Mouse (Mus musculus) bone marrow, adult 2 months (tissue): Measurements from ENCODE around the gene Rnf34. TPM values are rescaled to one million over a fixed set of nuclear protein-coding genes. Genes with fewer than 3 reads are reported as not detected.

ENCODE experiments used
- H3K27ac ChIP-seq: fragments of 200-500 bp; 2 replicates; pipeline ENCODE4 v1.5.1; 2012; ENCODE audit warnings: low read depth, mild to moderate bottlenecking, control low read depth, inconsistent platforms, low read length; ENCODE audit not compliant: control insufficient read depth, poor library complexity, insufficient read depth
- H3K4me1 ChIP-seq: fragments of 200-500 bp; 2 replicates; pipeline ENCODE4 v1.6.1; 2011; ENCODE audit warnings: low read length; ENCODE audit not compliant: control insufficient read depth, insufficient read depth
- H3K4me3 ChIP-seq: fragments of 200-500 bp; replicated peaks from 2 replicates; pipeline ENCODE3; 2011; ENCODE audit warnings: mild to moderate bottlenecking, low read depth, low read length, control low read depth; ENCODE audit not compliant: control insufficient read depth
- CTCF ChIP-seq: fragments of 200-500 bp; IDR thresholded peaks from 2 replicates; pipeline ENCODE4 v1.5.1; 2011; ENCODE audit warnings: low read length, control low read depth; ENCODE audit not compliant: control insufficient read depth, insufficient read depth
- POLR2A ChIP-seq: fragments of 200-500 bp; IDR thresholded peaks from 2 replicates; pipeline ENCODE4 v1.6.1; 2011; ENCODE audit warnings: low read depth, mild to moderate bottlenecking, control low read depth, low read length, borderline replicate concordance; ENCODE audit not compliant: control insufficient read depth
- WGBS: fragments of 180-500 bp; shearing (Covaris S2); methylation state at CpG from one replicate; pipeline ENCODE4 v1.1.7; 2018; 5-methylcytosine and 5-hydroxymethylcytosine counted together
- polyA plus RNA-seq: library from polyadenylated mRNA; stranded (reverse); fragments of >200 nt; gene quantifications from 2 replicates; pipeline ENCODE4 v1.2.4, GENCODE M21; 2011; ENCODE audit warnings: low replicate concordance; ENCODE audit not compliant: missing spikeins, insufficient read depth, insufficient read length

Gene Rnf34
- polyA plus RNA-seq, 1 experiment, result 11.1 TPM

DNA sequence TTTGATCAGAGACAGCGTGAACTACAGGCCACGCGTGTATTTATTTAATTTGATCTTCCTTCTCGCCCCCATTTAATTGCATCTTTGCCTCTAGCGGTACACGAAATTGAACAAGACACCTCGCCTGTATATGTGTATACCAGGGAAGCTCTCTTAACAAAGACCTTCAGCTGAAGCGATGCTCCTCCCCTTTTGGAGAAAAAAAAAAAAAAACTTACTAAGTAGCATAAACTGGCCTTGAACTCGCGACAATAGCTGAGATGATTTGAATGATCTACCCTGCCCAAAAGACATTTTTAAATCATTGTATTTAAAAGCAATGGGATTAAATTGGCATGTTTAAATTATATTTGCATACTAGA lies 28.3 kb upstream of the Rnf34 start:
- peak overlapping the region; percentile 100 for H3K4me3 ChIP-seq
- TF ChIP-seq POLR2A (no peak), CTCF (no peak)
- H3K4me1 ChIP-seq, result peaks cover 1% of the 10 kb centered on the region
- H3K27ac ChIP-seq, result no peak overlapping the region
- WGBS, result under 1% methylated on average over 10 of the region's 10 CpGs

DNA sequence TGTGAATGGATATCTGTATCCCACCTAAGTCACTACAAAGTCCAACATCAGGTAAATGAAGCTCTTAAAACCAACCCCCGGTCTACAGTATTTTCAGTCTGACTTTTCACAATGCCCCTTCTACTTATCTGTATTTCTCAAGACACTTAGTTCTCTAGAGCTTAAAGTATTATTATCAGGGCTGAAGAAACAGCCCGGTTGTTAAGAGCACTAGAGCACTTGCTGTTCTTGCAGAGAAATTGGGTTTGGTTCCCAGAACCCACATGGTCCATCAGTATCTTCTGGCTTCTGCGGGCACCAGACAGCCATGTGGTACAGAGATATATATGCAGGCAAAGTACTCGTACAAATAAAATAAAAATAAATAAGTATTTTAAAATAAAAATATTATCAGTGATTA lies 27.4 kb upstream of the Rnf34 start:
- TF ChIP-seq CTCF, result no peak
- no peak for TF ChIP-seq POLR2A
- Histone ChIP-seq H3K4me3 (no peak overlapping the region), H3K4me1 (peaks cover 1% of the 10 kb centered on the region), H3K27ac (no peak overlapping the region)
- 77% methylated on average over 4 of the region's 4 CpGs for WGBS

DNA sequence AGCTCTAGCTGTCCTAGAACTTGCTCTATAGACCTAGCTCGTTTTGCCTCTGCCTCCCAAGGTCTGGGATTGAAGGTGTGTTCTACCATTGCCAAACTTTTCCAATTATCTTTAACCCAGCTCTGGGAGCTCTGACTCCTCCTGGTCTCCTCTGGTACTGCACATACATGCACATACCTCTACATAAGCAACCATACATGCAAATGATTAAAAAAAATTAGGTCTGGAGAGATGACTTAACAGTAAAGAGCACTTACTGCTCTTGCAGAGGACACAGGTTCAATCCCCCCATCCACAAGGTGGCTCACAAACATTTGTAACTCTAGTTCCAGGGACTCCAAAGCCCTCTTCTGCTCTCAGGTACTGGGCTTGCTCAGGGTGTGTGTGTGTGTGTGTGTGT lies 25.9 kb upstream of the Rnf34 start:
- Histone ChIP-seq H3K4me1 (peaks cover 1% of the 10 kb centered on the region), H3K4me3 (no peak overlapping the region), H3K27ac (no peak overlapping the region)
- TF ChIP-seq POLR2A (no peak), CTCF (no peak)
- WGBS, result 83% methylated on average over 1 of the region's 1 CpGs

GRCm38 (mm10) chr5:122824450-122824849 lies 25.4 kb upstream of the Rnf34 start:
- TF ChIP-seq POLR2A (no peak), CTCF (no peak)
- Histone ChIP-seq H3K4me1 (peaks cover 1% of the 10 kb centered on the region), H3K27ac (no peak overlapping the region), H3K4me3 (no peak overlapping the region)
- 78% methylated on average over 6 of the region's 6 CpGs for WGBS

- TF ChIP-seq POLR2A (no peak), CTCF (no peak)
- 84% methylated on average over 8 of the region's 8 CpGs for WGBS
- Histone ChIP-seq H3K27ac (no peak overlapping the region), H3K4me1 (peaks cover 1% of the 10 kb centered on the region), H3K4me3 (no peak overlapping the region)
Measured at GRCm38 (mm10) chr5:122825099-122825498, 24.7 kb upstream of the Rnf34 start.

GRCm38 (mm10) chr5:122832536-122832935 lies 17.3 kb upstream of the Rnf34 start:
- Histone ChIP-seq H3K27ac (no peak overlapping the region), H3K4me3 (no peak overlapping the region), H3K4me1 (no peaks in the 10 kb centered on the region)
- WGBS, result 64% methylated on average over 10 of the region's 10 CpGs
- TF ChIP-seq POLR2A (no peak), CTCF (no peak)

DNA sequence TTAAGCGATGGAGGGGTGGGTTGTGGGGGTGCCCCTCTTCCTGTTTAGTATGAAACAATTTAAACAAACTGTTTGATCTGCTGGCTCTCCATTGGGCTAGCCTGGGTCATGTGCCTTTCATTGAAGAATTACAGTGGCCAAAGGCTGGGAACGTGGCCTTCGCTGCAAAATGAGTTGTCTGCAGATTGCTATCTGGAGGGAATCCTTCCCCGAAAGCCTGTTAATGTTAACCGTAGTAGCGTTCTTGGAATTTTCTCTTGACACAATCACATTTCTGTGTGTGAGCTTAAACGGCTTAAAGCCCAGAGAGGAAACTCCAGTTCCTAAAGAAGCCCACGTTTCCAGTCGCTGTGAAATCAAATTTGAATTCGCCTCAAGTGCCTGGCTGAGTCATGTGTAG lies 16.9 kb upstream of the Rnf34 start:
- WGBS, result 78% methylated on average over 10 of the region's 10 CpGs
- Histone ChIP-seq H3K27ac (no peak overlapping the region), H3K4me3 (no peak overlapping the region), H3K4me1 (no peaks in the 10 kb centered on the region)
- TF ChIP-seq CTCF, result no peak
- TF ChIP-seq POLR2A, result no peak

GRCm38 (mm10) chr5:122841126-122841525 lies 8.7 kb upstream of the Rnf34 start:
- H3K4me1 ChIP-seq, result peaks cover 1% of the 10 kb centered on the region
- H3K27ac ChIP-seq, result no peak overlapping the region
- 85% methylated on average over 2 of the region's 2 CpGs for WGBS
- H3K4me3 ChIP-seq, result no peak overlapping the region
- no peak for TF ChIP-seq CTCF
- TF ChIP-seq POLR2A, result no peak

- H3K4me1 ChIP-seq, result peaks cover 1% of the 10 kb centered on the region
- H3K27ac ChIP-seq, result no peak overlapping the region
- no peak overlapping the region for H3K4me3 ChIP-seq
- TF ChIP-seq CTCF (no peak), POLR2A (no peak)
- 34% methylated on average over 5 of the region's 5 CpGs for WGBS
Measured at GRCm38 (mm10) chr5:122843799-122844198, 6.0 kb upstream of the Rnf34 start.
